Mouse (Mus musculus) stomach, embryonic 14.5 days (tissue): ENCODE measurements around the gene Rgs7. TPM values are rescaled to one million over a fixed set of nuclear protein-coding genes. Genes with fewer than 3 reads are reported as not detected.

Source experiments
- ATAC-seq: fragments of 200-750 bp; cut with Nextera tagmentation; 2 replicates; pipeline ENCODE4 v1.8.0; 2017; ENCODE audit warnings: low read depth, moderate TSS enrichment; ENCODE audit not compliant: insufficient number of reproducible peaks, insufficient read depth, low FRiP score
- H3K27ac ChIP-seq: fragments of 300-500 bp; sonication (generic); 2 replicates; pipeline ENCODE4 v1.5.1; 2014; ENCODE audit warnings: mild to moderate bottlenecking, low read length, moderate library complexity, mixed read lengths
- H3K27me3 ChIP-seq: fragments of 300-500 bp; sonication (generic); 2 replicates; pipeline ENCODE4 v1.6.1; 2014; ENCODE audit warnings: low read length, control low read depth, mixed read lengths; ENCODE audit not compliant: control insufficient read depth, insufficient read depth
- H3K36me3 ChIP-seq: fragments of 300-500 bp; sonication (generic); 2 replicates; pipeline ENCODE4 v1.6.1; 2014; ENCODE audit warnings: mild to moderate bottlenecking, control low read depth, low read length, moderate library complexity, mixed read lengths; ENCODE audit not compliant: control insufficient read depth, insufficient read depth
- H3K4me1 ChIP-seq: fragments of 300-500 bp; sonication (generic); 2 replicates; pipeline ENCODE4 v1.6.1; 2014; ENCODE audit warnings: low read length, control low read depth, mixed read lengths; ENCODE audit not compliant: control insufficient read depth, insufficient read depth
- H3K4me2 ChIP-seq: fragments of 300-500 bp; sonication (generic); replicated peaks from 2 replicates; pipeline ENCODE4 v1.6.1; 2014; ENCODE audit warnings: low read depth, low read length, control low read depth
- H3K4me3 ChIP-seq: fragments of 300-500 bp; sonication (generic); 2 replicates; pipeline ENCODE4 v1.5.1; 2014; ENCODE audit warnings: low read depth, low read length, control low read depth
- H3K9ac ChIP-seq: fragments of 300-500 bp; sonication (generic); replicated peaks from 2 replicates; pipeline ENCODE4 v1.6.1; 2014; ENCODE audit warnings: low read depth, mild to moderate bottlenecking, control low read depth, low read length, moderate library complexity, mixed read lengths
- H3K9me3 ChIP-seq: fragments of 300-500 bp; sonication (generic); 2 replicates; pipeline ENCODE4 v1.6.1; 2016; ENCODE audit warnings: low read depth, low read length, control low read depth; ENCODE audit not compliant: control insufficient read depth
- WGBS: fragments of 180-500 bp; shearing (Covaris S2); extraction: QIAGEN DNeasy Blood & Tissue Kit; methylation state at CpG from one replicate; pipeline ENCODE4 v1.1.7; 2014; 5-methylcytosine and 5-hydroxymethylcytosine counted together
- polyA plus RNA-seq: library from polyadenylated mRNA; unstranded; fragments of >200 nt; fragmentation: Nextera tagmentation; extraction: Ambion mirVana; gene quantifications from 2 replicates; pipeline ENCODE4 v1.2.1, GENCODE M21; 2014

Gene Rgs7
- polyA plus RNA-seq, 1 experiment from 2014 or later = 2.1 TPM

- Histone ChIP-seq H3K9ac (no peak overlapping the region), H3K9me3 (no peaks in the 10 kb centered on the region), H3K4me2 (no peak overlapping the region), H3K4me1 (no peaks in the 10 kb centered on the region), H3K4me3 (no peak overlapping the region), H3K36me3 (no peaks in the 10 kb centered on the region), H3K27me3 (no peaks in the 10 kb centered on the region), H3K27ac (no peak overlapping the region)
- 50% methylated on average over 3 of the region's 3 CpGs for WGBS
- ATAC-seq = no peak
Measured at GRCm38 (mm10) chr1:175255224-175255623, 237.1 kb downstream of the Rgs7 start.

GRCm38 (mm10) chr1:175254724-175255123 is 237.6 kb downstream of the Rgs7 start:
- peak; percentile 33; the same call in 1 of the 2 replicates for ATAC-seq
- H3K27ac ChIP-seq = no peak overlapping the region
- 37% methylated on average over 3 of the region's 3 CpGs for WGBS
- no peaks in the 10 kb centered on the region for H3K27me3 ChIP-seq
- H3K9ac ChIP-seq = no peak overlapping the region
- no peak overlapping the region for H3K4me2 ChIP-seq
- no peaks in the 10 kb centered on the region for H3K4me1 ChIP-seq
- H3K36me3 ChIP-seq = no peaks in the 10 kb centered on the region
- H3K9me3 ChIP-seq = no peaks in the 10 kb centered on the region
- H3K4me3 ChIP-seq = no peak overlapping the region

- H3K4me1 ChIP-seq = no peaks in the 10 kb centered on the region
- WGBS = 82% methylated on average over 5 of the region's 5 CpGs
- ATAC-seq = no peak
- H3K36me3 ChIP-seq = no peaks in the 10 kb centered on the region
- no peaks in the 10 kb centered on the region for H3K27me3 ChIP-seq
- H3K27ac ChIP-seq = no peak overlapping the region
- no peak overlapping the region for H3K4me3 ChIP-seq
- no peak overlapping the region for H3K9ac ChIP-seq
- H3K9me3 ChIP-seq = no peaks in the 10 kb centered on the region
- no peak overlapping the region for H3K4me2 ChIP-seq
Measured at GRCm38 (mm10) chr1:175242135-175242534, 250.2 kb downstream of the Rgs7 start.

- Histone ChIP-seq H3K9me3 (no peaks in the 10 kb centered on the region), H3K27ac (no peak overlapping the region), H3K4me1 (no peaks in the 10 kb centered on the region), H3K36me3 (no peaks in the 10 kb centered on the region), H3K4me3 (no peak overlapping the region), H3K4me2 (no peak overlapping the region), H3K9ac (no peak overlapping the region), H3K27me3 (no peaks in the 10 kb centered on the region)
- ATAC-seq = no peak
- 62% methylated on average over 2 of the region's 2 CpGs for WGBS
Measured at GRCm38 (mm10) chr1:175240137-175240536, 252.2 kb downstream of the Rgs7 start.

DNA sequence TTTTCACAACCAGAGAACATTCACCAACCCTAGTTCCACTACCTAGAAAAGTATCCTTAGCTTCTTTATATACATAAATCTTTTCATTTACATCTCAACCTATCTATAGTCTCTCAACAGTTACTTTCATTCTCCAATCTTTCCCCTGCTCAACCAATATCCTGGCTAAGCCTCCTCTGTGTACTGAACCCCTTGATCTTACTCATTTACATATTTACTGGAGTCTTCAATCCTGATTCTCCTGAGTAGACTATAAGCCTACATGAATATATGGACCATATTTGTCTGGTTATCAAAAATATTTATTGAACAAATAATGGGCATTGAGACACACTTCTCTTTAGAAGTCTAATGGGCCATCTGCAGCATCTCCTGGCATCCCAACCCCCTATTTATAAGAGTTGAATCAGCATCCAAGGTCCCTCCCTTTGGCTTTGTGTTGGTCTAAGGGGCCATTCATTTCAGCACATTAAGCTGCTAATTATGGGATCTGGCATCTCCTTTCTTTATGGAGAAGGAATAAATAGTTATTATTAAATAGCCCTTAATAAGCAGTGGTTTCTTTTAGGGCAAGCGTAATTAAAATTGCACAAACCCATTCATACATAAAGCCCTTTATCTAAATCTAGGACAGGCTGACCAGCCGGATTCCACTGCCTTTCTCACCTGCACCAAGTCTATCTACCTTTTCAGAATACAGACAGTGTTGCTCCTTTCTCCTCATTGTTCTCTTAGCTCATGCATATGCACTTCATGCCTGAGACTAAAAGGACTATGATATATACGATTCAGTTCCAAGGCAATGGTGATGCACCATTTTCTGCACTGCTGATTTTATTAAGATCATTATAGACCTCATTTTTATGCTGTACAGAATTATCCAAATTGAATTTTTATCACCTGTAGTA is 270.5 kb downstream of the Rgs7 start:
- Histone ChIP-seq H3K36me3 (no peaks in the 10 kb centered on the region), H3K4me3 (no peak overlapping the region), H3K4me1 (no peaks in the 10 kb centered on the region), H3K9me3 (no peaks in the 10 kb centered on the region), H3K27ac (no peak overlapping the region), H3K27me3 (no peaks in the 10 kb centered on the region), H3K4me2 (no peak overlapping the region), H3K9ac (no peak overlapping the region)
- 87% methylated on average over 3 of the region's 3 CpGs for WGBS
- no peak for ATAC-seq

DNA sequence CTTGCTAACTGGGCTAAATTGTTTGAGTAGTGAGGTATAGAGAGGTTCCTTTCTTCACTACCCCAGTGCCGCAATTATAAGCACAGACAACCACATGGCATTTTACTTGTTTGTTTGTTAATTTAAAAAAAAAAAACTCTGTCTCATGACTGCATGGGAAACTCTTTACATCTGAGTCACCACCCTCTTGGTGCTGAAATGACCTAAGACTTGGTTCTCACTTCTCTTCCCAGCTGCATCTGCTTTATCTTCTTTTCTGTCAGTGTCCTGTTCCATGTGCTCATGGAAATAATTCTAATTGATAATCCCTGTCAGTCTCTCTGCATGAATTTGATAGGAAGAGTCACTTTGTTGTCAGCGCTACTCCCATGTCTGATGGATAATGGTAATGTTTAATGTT is 272.7 kb downstream of the Rgs7 start:
- H3K4me3 ChIP-seq = no peak overlapping the region
- H3K4me1 ChIP-seq = no peaks in the 10 kb centered on the region
- no peaks in the 10 kb centered on the region for H3K9me3 ChIP-seq
- no peaks in the 10 kb centered on the region for H3K36me3 ChIP-seq
- no peak for ATAC-seq
- H3K27ac ChIP-seq = no peak overlapping the region
- no peak overlapping the region for H3K4me2 ChIP-seq
- WGBS = 80% methylated on average over 2 of the region's 2 CpGs
- H3K27me3 ChIP-seq = no peaks in the 10 kb centered on the region
- H3K9ac ChIP-seq = no peak overlapping the region

DNA sequence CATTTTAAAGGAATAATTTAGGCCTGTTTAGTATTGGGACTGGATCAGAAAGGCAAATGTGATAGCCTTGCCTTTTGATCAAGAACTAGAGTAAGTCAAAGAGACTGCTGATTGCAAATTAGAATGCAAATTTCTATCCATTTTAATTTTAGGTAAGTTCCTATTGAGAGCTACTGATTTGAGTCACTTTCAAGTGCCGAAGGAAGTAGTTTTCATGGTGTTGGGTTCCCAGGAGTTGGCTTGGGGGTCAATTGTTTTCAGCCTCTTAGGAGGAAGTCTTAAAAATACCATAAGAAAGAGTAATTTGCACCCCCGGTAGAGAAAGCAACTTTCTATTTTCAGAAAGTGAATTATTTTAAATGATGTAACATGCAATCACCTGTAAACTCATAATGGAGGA is 285.3 kb downstream of the Rgs7 start:
- no peaks in the 10 kb centered on the region for H3K36me3 ChIP-seq
- H3K4me2 ChIP-seq = no peak overlapping the region
- no peaks in the 10 kb centered on the region for H3K9me3 ChIP-seq
- no peak for ATAC-seq
- no peaks in the 10 kb centered on the region for H3K27me3 ChIP-seq
- H3K4me3 ChIP-seq = no peak overlapping the region
- 86% methylated on average over 2 of the region's 2 CpGs for WGBS
- H3K27ac ChIP-seq = no peak overlapping the region
- no peak overlapping the region for H3K9ac ChIP-seq
- no peaks in the 10 kb centered on the region for H3K4me1 ChIP-seq

- no peak for ATAC-seq
- H3K4me1 ChIP-seq = no peaks in the 10 kb centered on the region
- H3K27ac ChIP-seq = no peak overlapping the region
- H3K9ac ChIP-seq = no peak overlapping the region
- no peak overlapping the region for H3K4me3 ChIP-seq
- H3K9me3 ChIP-seq = no peaks in the 10 kb centered on the region
- WGBS = 57% methylated on average over 1 of the region's 1 CpGs
- no peaks in the 10 kb centered on the region for H3K36me3 ChIP-seq
- H3K27me3 ChIP-seq = no peaks in the 10 kb centered on the region
- H3K4me2 ChIP-seq = no peak overlapping the region
Measured at GRCm38 (mm10) chr1:175205633-175206032, 286.7 kb downstream of the Rgs7 start.

DNA sequence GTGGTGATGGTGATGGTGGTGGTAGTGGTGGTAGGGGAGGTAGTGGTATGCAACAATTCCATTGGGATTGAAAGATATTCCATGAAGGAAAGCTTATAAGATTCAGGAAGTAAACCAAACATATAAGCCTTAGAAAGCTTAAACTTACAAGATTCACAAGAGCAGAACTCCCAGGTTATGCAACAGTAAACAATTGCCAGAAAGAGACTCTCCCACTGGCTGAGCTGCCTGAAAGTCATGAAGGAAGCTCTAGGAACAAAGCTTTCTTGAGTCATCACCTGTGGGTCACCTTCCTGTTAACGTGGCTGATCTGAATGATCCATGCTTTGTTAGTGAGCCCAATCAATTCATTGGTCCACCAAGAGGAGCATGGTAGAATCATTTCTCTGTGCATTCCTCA is 288.8 kb downstream of the Rgs7 start:
- Histone ChIP-seq H3K27ac (no peak overlapping the region), H3K9ac (no peak overlapping the region), H3K9me3 (no peaks in the 10 kb centered on the region), H3K27me3 (no peaks in the 10 kb centered on the region), H3K4me2 (no peak overlapping the region), H3K4me1 (no peaks in the 10 kb centered on the region), H3K36me3 (no peaks in the 10 kb centered on the region), H3K4me3 (no peak overlapping the region)
- 59% methylated on average over 1 of the region's 1 CpGs for WGBS
- ATAC-seq = no peak
